Mouse (Mus musculus) lung, postnatal 25 days (tissue): ENCODE data around the gene Ccdc171.
A peak's percentile ranks its signal among the peaks of the same experiment; 100 is the strongest.
"Not testable (repeated sequence)": the region's sequence is repeated elsewhere in the genome, so short reads cannot be mapped to it uniquely, and the experiment has no call there.

Experiments
- DNase-seq: peaks from one replicate; pipeline ENCODE4 v3.0.0; 2022; ENCODE audit warnings: low spot score

The Ccdc171 gene

DNA sequence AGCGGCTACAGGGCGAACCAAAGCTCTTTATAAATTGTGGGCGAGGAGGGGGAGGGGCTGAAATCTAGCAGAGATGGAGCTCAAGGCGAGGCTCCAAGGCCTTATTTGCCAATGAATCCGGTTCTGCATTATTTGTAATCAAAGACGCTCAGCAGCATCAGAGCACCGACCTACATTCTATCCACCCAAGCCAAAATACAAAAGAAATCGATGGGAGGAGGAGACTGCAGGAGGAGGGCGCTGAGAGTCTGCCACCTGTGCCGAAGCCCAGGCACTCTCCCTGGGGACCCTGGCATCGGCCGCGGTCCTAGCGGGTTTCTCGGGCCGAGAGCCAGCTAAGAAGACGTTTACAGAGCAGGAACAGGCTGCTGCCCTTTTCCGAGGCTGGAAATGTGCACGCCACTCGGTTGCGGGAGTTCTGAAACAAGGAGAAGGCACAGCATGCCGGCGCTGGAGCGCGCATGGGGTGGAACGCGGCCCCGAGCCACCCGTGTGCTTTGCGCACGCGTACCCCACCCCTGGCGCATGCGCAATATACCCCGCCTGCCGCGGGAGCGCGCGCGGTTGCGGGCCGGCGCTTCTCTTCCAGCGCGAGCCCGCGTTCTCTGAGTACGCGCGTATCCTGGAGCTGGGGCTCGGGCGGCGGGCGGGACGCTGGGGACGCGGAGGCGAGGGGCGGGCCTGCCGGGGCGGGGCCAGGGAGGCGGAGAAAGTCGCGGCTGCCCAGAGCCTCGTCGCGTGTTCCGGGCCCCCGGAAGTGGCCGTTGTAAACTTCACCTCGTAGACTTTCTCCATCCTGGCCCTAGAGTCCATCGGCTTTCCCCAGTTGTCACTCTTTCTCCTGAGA is at the start of gene Ccdc171:
Gene Ccdc171 (plus strand): TSS at position 703 of the 847 bp plus-strand sequence.
- peak; percentile 94 for DNase-seq

GRCm38 (mm10) chr4:83485250-83485649 is 40.1 kb upstream of the Ccdc171 start:
- DNase-seq, result no peak

DNA sequence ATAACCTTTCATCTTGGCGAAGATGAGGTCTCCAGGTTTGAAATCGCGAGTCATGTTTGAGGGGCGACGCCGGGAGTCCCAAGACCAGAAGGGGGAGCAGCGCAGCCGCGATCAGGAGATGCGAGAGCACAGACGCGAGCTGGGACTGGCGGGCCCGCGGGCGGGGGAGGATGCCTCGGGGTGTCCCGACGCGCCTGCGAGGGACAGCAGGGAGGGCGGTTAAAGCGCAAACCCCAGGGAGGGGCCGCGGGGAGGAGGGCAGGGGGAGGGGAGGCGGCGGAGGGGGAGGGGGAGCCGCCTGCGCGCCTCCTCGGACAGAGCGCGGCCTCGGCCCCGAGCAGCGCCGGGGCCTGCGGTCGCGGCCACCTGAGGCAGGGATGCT is 39.6 kb upstream of the Ccdc171 start:
- peak; percentile 83 for DNase-seq

DNA sequence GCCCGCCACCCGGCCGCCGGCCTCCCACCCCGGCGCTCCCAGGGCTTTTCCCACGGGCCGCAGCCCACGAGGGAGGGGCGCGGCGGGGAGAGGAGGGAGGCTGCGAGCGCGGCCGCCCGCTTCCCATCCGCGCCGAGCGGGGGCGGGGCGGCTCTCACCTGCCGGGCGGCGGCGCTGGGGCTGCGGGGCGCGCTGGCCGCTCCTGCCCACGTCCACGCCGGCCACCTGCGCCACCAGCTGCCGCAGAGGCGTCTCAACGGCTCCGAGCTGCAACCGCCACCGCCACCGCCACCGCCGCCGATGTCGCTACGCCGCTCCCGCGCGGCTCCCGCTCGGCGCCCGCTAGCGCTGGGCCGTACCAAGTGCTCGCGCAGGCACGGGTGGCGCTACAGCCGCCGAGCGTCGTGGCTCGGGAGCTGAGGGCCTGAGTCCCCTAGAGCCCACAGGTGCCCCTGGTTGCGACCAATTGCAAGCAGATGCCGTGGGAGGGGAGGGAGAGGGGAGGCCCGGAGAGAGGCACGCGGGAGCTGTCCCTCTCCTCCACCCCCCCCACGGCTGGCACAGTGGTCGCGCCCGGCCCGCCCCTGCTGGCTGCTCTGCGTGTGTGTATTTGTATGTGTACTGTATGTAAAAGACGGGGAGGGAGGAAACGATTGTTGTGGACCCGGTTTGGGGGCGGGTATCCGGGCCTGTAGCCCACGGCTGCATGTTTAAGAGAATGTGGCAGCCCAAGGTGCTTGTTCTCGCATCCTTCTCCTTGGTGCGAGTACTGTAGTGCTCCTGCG is 39.0 kb upstream of the Ccdc171 start, which contains the start of gene Psip1:
Gene Psip1 (minus strand): TSS at position 343 of the 785 bp plus-strand sequence.
- DNase-seq, result peak; percentile 80

GRCm38 (mm10) chr4:83489121-83489520 is 36.2 kb upstream of the Ccdc171 start:
- no peak for DNase-seq

DNA sequence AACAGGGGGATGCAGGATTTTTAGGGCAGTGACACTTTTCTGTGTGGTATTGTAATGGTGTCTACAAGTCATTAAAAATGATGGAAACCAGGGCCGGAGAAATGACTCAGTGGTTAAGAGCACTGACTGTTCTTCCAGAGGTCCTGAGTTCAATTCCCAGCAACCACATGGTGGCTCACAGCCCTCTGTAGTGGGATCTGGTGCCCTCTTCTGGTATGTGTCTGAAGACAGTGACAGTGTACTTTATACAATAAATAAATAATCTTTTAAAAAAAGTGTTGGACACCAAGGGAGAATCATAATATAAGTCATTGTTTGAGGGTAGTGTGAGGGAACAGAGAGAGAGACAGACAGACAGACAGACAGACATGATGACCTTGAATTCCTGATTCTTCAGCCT is 32.2 kb upstream of the Ccdc171 start:
- DNase-seq, result no peak

GRCm38 (mm10) chr4:83497013-83497412 is 28.3 kb upstream of the Ccdc171 start:
- DNase-seq, result not testable (repeated sequence)

DNA sequence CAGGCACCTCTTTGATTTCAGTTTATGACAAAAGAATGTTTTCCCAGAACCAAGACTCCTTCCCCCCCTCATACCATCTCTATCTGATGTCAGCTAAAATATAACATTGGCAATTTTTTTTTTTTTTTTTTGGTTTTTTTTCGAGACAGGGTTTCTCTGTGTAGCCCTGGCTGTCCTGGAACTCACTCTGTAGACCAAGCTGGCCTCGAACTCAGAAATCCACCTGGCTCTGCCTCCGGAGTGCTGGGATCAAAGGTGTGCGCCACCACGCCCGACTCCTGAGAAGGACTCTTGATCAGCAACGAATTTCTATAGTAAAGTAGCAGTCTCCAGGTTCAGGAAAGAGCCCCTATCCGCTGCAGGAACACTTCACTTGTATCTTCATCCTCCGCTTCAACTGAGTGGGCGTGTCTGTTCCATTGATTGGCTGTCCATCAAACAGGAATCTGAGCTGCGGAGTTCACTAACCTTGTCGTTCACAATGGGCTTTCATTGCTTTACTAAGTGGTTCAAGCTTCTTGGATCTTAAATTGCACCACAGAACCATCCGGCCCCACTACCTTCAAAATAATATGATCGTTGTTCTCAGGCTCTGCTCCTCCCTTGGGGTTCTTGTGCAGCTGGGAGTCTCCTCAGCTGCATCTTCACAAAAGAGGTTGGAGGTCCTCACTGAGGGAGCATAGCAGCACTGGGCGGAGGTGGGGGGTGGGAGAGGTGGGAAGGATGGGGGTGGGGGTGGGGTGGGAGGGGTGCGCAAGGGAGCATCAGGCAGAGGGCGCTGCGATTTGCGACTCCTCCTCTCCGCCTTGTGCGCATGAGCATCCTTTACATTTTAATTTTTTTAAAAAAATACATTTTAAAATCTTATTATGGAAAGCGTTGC is 24.9 kb upstream of the Ccdc171 start:
- DNase-seq, result no peak

DNA sequence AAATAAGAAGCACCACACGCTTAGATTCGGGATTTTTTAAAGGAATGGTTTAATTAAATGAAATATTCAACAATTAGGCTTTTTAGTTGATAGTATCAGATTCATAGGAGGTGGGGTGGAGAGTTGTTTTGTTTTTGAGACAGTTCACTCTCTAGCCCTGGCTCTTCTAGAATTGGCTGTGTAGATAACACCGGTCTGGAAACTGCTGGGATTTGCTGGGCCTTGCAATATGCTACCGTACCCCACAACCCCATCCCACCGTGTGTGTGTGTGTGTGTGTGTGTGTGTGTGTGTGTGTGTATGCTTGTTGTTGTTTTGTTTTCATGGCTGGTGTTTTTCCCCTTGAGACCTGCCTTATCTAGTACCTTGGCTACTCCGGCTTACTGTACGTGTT is 24.3 kb upstream of the Ccdc171 start:
- DNase-seq, result no peak

DNA sequence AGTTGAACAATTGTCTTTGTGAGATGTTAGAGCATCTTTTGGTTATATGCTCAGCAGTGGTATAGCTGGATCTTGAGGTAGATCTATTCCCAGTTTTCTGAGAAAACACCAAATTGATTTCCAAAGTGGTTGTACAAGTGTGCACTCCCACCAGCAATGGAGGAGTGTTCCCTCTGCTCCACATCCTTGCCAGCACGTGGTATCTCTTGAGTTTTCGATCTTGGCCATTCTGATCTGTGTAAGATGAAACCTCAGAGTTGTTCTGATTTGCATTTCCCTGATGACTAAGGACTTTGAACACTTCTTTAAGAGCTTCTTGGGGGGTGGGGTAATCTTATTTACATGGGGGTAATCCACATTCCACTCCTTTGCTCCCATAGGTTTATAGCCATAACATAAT is 15.7 kb upstream of the Ccdc171 start:
- no peak for DNase-seq

DNA sequence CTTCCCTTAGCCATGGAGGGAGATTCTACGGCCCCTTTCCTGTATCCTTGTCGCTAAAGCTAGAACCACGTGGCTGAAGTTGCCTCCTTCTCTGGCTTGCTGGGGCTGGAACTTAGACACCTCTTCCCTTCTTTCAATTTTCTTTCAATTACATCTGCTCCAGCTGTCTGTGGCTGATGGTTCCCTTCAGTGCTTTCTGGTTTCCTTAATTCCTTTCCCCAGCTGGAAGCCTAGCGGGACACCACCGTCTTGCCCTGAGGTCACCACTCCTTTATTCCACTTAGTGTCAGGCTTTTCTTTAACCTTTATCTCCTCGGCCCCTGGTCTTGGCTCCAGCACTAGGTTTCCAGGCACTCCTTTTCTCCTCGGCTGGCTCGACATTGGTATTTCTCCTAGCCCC is 14.3 kb upstream of the Ccdc171 start:
- DNase-seq, result no peak

DNA sequence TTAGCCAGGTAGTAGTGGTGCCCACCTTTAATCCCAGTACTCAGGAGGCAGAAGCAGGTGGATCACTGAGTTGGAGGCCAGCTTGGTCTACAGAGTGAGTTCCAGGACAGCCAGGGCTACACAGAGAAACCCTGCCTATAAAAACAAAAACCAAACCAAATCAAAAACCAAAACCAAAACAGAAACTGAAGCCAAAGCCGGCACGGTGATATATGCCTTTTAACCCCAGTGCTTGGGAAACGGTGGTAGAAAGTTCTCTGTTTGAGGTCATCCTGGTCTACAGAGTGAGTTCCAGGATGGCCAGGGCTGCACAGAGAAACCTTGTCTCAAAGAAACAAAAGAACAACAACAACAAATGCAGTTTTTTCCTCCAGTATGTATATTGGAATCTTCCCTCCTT is 13.1 kb upstream of the Ccdc171 start:
- DNase-seq, result no peak

GRCm38 (mm10) chr4:83512644-83513043 is 12.7 kb upstream of the Ccdc171 start:
- no peak for DNase-seq

- no peak for DNase-seq
These were observed 11.2 kb upstream of the Ccdc171 start for GRCm38 (mm10) chr4:83514183-83514582.

GRCm38 (mm10) chr4:83514976-83515669 is 10.2 kb upstream of the Ccdc171 start:
- DNase-seq, result no peak

- not testable (repeated sequence) for DNase-seq
These were observed 9.2 kb upstream of the Ccdc171 start for GRCm38 (mm10) chr4:83516144-83516543.

GRCm38 (mm10) chr4:83519148-83519547 is 6.2 kb upstream of the Ccdc171 start:
- peak; percentile 4 for DNase-seq

- no peak for DNase-seq
These were observed 5.5 kb upstream of the Ccdc171 start for GRCm38 (mm10) chr4:83519807-83520206.

DNA sequence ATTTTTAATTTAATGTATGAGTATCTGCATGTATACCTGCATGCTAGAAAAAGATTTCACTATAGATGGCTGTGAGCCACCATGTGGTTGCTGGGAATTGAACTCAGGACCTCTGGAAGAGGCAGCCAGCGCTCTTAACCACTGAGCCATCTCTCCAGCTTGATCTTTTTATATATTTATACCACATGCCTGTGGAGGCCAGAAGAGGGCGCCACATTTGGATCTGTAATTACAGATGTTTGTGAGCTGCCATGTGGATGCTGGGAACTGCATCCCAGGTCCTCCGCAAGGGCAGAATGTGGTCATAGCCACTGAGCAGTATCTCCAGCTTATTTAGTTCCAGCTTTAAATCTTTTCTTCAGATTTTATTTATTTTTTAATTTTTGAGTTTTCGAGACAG is 5.0 kb upstream of the Ccdc171 start:
- DNase-seq, result no peak

- DNase-seq, result no peak
These were observed 3.3 kb upstream of the Ccdc171 start for GRCm38 (mm10) chr4:83522066-83522465.

GRCm38 (mm10) chr4:83524456-83524842 is 896 bp upstream of the Ccdc171 start:
- no peak for DNase-seq

DNA sequence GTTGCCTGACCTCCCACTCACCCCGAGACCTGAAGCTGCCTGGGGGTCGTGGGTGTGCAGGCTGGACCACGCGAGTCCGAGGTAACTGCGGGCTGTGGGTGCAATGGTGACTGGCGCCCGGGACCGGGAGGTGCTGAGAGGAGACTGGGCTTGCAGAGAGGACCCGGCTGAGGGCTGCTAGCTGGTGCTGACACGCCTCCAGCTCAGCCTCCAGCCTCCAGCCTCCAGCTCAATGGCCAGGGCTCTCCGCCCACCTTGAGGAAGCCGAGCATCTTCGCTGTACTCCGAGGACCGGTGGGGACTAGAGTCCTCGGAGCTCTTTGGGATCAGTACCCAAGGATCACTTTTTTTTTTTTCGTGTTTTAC is 328 bp downstream of the Ccdc171 start:
- no peak for DNase-seq
